Mouse (Mus musculus) intestine, embryonic 15.5 days (tissue): ENCODE data around the gene Spon1. TPM values are rescaled to one million over a fixed set of nuclear protein-coding genes. Genes with fewer than 3 reads are reported as not detected.

Experiments
- ATAC-seq: fragments of 200-750 bp; cut with Nextera tagmentation; 2 replicates; pipeline ENCODE4 v1.8.0; 2017; ENCODE audit warnings: moderate TSS enrichment, moderate library complexity
- H3K27ac ChIP-seq: fragments of 300-500 bp; sonication (generic); 2 replicates; pipeline ENCODE4 v1.5.1; 2015; ENCODE audit warnings: mild to moderate bottlenecking, inconsistent platforms
- H3K27me3 ChIP-seq: fragments of 300-500 bp; sonication (generic); replicated peaks from 2 replicates; pipeline ENCODE4 v1.6.1; 2015; ENCODE audit warnings: inconsistent platforms
- H3K36me3 ChIP-seq: fragments of 300-500 bp; sonication (generic); 2 replicates; pipeline ENCODE4 v1.6.1; 2015; ENCODE audit warnings: inconsistent platforms
- H3K4me1 ChIP-seq: fragments of 300-500 bp; sonication (generic); replicated peaks from 2 replicates; pipeline ENCODE4 v1.6.1; 2015; ENCODE audit warnings: inconsistent platforms
- H3K4me2 ChIP-seq: fragments of 300-500 bp; sonication (generic); replicated peaks from 2 replicates; pipeline ENCODE4 v1.6.1; 2015; ENCODE audit warnings: mild to moderate bottlenecking, inconsistent platforms
- H3K4me3 ChIP-seq: fragments of 300-500 bp; sonication (generic); replicated peaks from 2 replicates; pipeline ENCODE4 v1.5.1; 2015; ENCODE audit warnings: inconsistent platforms
- H3K9ac ChIP-seq: fragments of 300-500 bp; sonication (generic); 2 replicates; pipeline ENCODE4 v1.6.1; 2015; ENCODE audit warnings: inconsistent platforms
- H3K9me3 ChIP-seq: fragments of 300-500 bp; sonication (generic); 2 replicates; pipeline ENCODE4 v1.6.1; 2016; ENCODE audit warnings: inconsistent platforms
- WGBS: fragments of 180-500 bp; shearing (Covaris S2); methylation state at CpG from one replicate; pipeline ENCODE4 v1.1.7; 2015; 5-methylcytosine and 5-hydroxymethylcytosine counted together
- polyA plus RNA-seq: library from polyadenylated mRNA; unstranded; fragments of >200 nt; fragmentation: Nextera tagmentation; extraction: Ambion mirVana; gene quantifications from 2 replicates; pipeline ENCODE4 v1.2.1, GENCODE M21; 2015

Gene Spon1
- 11.9 and 12.9 TPM in 2 replicates for polyA plus RNA-seq

DNA sequence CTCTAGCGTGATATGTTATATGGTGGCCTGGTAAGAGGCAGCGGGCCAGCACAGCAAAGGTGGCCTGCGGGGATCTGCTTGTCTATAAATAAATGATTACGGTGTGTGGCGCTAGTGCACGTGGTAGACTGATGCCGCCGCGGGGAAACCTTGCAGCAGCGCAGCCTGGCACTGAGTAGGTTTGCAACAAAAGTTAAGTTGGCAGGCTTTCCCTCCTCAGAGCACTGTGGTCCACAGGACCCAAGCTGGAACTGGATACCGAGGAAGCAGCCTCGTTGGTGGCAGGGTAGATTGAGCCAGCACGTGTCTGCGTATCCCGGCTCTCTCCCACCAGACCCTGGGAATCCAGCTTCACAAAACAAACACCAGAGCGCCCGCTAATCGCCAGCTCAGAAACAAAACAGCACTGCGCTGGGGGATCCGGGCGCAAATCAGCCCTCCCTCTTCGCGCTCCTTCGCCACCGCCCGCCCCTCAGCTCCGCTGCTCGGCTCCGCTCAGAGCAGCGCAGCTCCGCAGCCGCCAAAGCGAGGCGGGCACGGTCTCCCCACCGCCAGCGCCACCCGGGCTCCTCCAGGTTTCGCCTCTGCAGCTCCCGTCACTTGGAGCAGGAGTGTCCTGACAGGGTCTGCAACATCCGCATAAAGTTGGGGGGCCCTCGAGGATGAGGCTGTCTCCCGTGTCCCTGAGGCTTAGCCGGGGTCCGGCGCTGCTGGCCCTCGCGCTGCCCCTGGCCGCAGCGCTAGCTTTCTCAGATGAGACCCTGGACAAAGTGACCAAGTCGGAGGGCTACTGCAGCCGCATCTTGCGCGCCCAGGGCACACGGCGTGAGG is at the start of gene Spon1:
TSS of gene Spon1 (plus strand) at position 332 of the 831 bp plus-strand sequence.
- peaks cover 30% of the 10 kb centered on the region for H3K27me3 ChIP-seq

DNA sequence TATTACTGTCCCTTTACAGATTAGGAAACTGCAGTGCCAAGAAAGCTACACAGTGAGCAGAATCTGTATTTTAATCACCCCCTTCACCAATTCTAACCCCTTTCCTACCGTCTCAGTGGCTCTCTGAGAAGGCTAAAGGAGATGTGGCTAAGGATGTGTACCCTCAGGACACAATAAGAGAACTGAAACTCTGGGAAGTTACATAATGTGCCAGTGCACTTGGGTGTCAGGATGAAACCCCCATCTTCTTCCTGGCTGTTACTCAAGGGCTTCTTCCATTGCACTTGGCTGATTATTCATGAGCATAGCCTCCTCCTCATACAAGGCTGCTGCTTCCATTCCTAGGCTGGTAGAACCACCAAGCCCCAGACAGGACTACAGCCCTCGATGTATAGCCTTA is 43.8 kb upstream of the Spon1 start:
- no peaks in the 10 kb centered on the region for H3K4me1 ChIP-seq
- H3K9ac ChIP-seq: no peak overlapping the region
- H3K36me3 ChIP-seq: no peaks in the 10 kb centered on the region
- no peak overlapping the region for H3K4me3 ChIP-seq
- no peak overlapping the region for H3K27ac ChIP-seq
- ATAC-seq: no peak
- no peaks in the 10 kb centered on the region for H3K9me3 ChIP-seq
- no peak overlapping the region for H3K4me2 ChIP-seq
- WGBS: 77% methylated on average over 2 of the region's 2 CpGs
- H3K27me3 ChIP-seq: no peaks in the 10 kb centered on the region

More for the DNA sequence above, at the start of gene Spon1:
- no peaks in the 10 kb centered on the region for H3K36me3 ChIP-seq
- H3K9me3 ChIP-seq: no peaks in the 10 kb centered on the region
- H3K27ac ChIP-seq: no peak within 1 kb of the TSS
- H3K4me3 ChIP-seq: peak within 1 kb of the TSS; percentile 53
- peak; percentile 88 for ATAC-seq
- peak within 1 kb of the TSS; percentile 99 for H3K4me2 ChIP-seq
- H3K9ac ChIP-seq: peak within 1 kb of the TSS; percentile 59
- H3K4me1 ChIP-seq: peaks cover 19% of the 10 kb centered on the region
- WGBS: 1% methylated on average over 56 of the region's 56 CpGs

DNA sequence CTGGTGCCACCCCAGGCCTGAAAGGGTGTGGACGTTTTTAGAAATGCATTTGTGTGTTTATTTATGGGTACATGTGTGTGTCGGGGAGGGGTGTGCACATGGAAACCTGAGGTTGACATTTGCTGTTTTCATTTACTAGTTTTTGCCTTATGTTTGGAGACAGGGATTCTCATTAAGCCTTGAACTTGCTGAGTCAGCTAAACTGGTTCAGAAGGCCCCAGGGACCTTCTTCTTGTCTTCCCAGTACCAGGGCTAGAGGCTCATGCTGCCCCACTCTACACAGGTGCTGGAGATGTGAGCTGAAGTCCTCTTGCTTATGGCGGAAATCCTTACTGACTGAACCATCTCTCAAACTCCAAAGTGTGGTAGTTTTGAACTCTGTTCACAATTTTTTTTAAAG is 41.9 kb upstream of the Spon1 start:
- H3K9ac ChIP-seq: no peak overlapping the region
- no peaks in the 10 kb centered on the region for H3K36me3 ChIP-seq
- no peak overlapping the region for H3K4me2 ChIP-seq
- H3K4me3 ChIP-seq: no peak overlapping the region
- no peaks in the 10 kb centered on the region for H3K4me1 ChIP-seq
- H3K27ac ChIP-seq: no peak overlapping the region
- ATAC-seq: no peak
- 72% methylated on average over 3 of the region's 3 CpGs for WGBS
- H3K27me3 ChIP-seq: no peaks in the 10 kb centered on the region
- no peaks in the 10 kb centered on the region for H3K9me3 ChIP-seq

DNA sequence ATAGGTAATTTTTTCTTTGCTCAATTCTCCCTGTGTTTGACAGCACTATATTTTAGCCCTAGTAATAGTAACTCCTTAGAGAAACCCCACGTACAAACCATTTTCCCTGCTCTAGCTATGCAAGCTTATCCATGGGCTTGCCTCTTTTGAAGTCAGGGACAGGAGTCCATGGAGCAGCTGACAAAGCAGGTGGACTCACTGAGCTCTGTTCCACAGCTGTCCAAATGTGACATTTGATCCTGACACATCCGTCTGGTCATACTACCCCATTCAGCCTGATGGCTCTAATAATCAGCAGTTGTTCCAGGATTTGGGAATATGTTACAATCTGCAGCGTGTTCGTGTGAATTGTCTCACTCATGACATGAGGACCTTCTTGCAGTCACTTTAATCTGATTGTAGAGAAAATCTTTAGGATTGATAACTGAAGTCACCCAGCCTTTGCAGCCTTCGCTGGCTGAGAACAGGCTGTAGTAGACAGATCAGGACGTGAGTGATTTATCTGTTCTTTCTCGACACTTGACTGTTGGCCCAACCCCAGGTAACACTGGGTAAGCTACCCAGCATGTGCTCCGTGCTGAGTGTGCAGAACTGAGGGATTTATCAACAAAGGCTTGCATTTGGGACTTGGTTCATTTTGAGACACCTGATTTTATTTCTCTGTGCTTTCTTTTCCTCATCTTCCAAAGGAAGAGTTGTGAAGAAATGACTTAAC is 37.6 kb upstream of the Spon1 start:
- H3K4me2 ChIP-seq: no peak overlapping the region

DNA sequence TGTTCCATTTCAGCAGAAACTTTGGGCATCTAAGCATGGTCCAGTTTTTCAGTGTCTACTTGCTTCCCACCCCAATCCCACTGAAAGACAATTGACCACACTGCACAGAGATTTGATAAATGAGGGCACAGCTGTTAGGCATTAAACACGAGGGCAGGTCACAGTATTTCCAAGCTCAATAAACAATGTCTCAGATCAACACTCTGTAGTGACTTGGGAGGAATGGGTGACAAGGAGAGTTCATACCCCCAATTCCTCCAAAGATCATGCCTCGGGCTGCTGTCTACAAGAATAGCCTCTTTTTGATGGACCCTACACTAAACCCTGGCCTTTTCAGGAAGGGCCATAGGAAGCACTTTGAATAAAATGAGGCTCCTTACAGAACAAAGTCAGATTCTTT is 36.9 kb upstream of the Spon1 start:
- no peak overlapping the region for H3K9ac ChIP-seq
- H3K4me3 ChIP-seq: no peak overlapping the region
- H3K4me1 ChIP-seq: no peaks in the 10 kb centered on the region
- no peaks in the 10 kb centered on the region for H3K9me3 ChIP-seq
- no peak overlapping the region for H3K27ac ChIP-seq
- WGBS: 39% methylated on average over 2 of the region's 2 CpGs
- no peaks in the 10 kb centered on the region for H3K27me3 ChIP-seq
- H3K36me3 ChIP-seq: no peaks in the 10 kb centered on the region
- H3K4me2 ChIP-seq: no peak overlapping the region
- ATAC-seq: no peak

More for the DNA sequence above, 37.6 kb upstream of the Spon1 start:
- Histone ChIP-seq H3K4me3 (no peak overlapping the region), H3K27me3 (no peaks in the 10 kb centered on the region), H3K27ac (no peak overlapping the region), H3K4me1 (no peaks in the 10 kb centered on the region), H3K9me3 (no peaks in the 10 kb centered on the region), H3K9ac (no peak overlapping the region), H3K36me3 (no peaks in the 10 kb centered on the region)
- no peak for ATAC-seq
- 75% methylated on average over 8 of the region's 8 CpGs for WGBS

DNA sequence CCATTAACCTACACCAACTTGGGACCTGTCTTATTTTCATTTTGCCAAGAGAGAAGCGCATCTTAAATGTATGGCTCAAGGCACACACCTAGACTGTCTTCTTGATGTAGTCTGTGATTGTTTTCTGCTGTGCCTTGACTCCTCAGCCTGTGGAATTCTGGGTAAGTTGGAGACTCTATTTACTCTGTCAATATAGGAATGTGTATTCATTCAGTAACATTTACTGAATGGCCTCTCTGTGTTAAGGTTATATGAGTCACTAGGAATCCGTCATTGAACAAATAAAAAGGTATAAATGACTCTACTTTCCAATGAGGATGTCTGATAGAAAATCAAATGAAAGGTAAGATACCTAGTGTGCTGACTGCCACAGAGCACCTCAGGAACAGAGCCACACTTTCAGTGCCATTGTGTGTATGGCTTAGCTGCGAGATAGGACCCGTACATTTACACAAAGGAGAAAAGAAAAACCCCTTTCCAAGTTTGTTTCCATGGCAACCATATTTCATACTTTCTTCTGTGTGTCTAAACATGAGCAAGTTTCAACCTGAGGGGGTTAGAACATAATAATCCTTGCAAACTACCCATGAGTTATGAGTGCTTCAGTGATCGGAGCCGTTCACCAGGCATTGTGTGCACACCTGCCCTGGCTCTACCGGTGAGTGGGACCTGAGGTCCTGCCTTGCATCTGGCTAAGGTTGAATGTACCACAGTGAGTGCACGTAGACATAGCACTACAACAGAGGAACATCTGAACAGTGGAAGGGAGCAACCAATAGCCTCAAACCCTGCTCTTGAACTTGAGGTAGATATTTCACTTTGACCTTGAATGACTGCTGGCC is 35.2 kb upstream of the Spon1 start:
- H3K4me3 ChIP-seq: no peak overlapping the region
- H3K4me1 ChIP-seq: no peaks in the 10 kb centered on the region
- no peak overlapping the region for H3K9ac ChIP-seq
- no peaks in the 10 kb centered on the region for H3K36me3 ChIP-seq
- peak; percentile 23; the same call in 1 of the 2 replicates for ATAC-seq
- 81% methylated on average over 8 of the region's 8 CpGs for WGBS
- no peak overlapping the region for H3K4me2 ChIP-seq
- no peaks in the 10 kb centered on the region for H3K27me3 ChIP-seq
- H3K9me3 ChIP-seq: no peaks in the 10 kb centered on the region
- no peak overlapping the region for H3K27ac ChIP-seq

DNA sequence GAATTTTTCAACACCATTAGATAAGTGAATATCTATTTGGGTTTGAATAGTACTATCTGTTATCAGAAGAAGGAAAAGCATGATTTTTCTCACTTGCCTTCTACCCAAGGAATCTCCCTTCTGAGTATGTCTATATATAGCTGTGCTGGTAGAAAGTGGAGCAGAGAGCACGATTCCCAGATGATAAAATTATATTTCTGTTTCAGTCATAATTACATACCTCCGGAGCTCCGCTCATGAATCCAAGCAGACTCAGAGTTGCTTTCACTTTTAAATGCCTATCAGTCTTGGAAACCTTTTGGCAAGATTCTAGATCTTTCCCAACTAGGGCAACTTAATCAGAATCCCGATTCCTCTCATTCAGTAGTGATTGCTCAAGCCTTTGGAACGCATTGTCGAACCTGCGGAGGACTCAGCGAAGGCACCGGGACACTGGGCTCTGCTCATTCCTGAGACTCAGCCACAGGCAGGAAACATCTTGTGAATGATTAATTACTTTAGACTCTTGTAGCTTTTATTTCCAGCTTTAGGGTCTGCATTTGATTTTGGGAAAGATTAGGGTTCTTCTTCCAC is 27.9 kb upstream of the Spon1 start:
- Histone ChIP-seq H3K27me3 (no peaks in the 10 kb centered on the region), H3K36me3 (no peaks in the 10 kb centered on the region), H3K27ac (no peak overlapping the region), H3K4me2 (no peak overlapping the region), H3K4me1 (no peaks in the 10 kb centered on the region), H3K9ac (no peak overlapping the region), H3K4me3 (no peak overlapping the region), H3K9me3 (no peaks in the 10 kb centered on the region)
- 71% methylated on average over 9 of the region's 9 CpGs for WGBS
- no peak for ATAC-seq

DNA sequence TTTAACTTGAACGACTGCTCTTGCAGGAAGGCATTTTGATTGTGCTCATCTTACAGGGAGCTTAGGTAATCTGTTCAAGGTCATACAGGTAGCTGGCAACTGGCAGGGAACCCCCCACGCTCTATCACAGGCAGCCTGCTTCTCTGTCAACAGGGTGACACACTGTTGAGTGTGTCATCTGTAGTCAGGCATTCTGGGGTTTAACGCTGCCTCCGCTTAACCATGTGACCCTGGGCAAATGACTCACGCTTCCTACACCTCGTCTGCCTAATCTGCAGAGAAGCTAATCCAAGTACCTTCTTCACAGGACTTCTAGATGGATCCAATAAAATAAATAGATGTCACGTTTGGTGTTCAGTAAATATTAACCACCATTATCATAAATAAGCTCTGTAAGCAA is 26.6 kb upstream of the Spon1 start:
- WGBS: 47% methylated on average over 7 of the region's 7 CpGs
- Histone ChIP-seq H3K4me2 (no peak overlapping the region), H3K27me3 (no peaks in the 10 kb centered on the region), H3K9me3 (no peaks in the 10 kb centered on the region), H3K36me3 (no peaks in the 10 kb centered on the region), H3K4me3 (no peak overlapping the region), H3K27ac (no peak overlapping the region), H3K9ac (no peak overlapping the region), H3K4me1 (no peaks in the 10 kb centered on the region)
- peak; percentile 65 for ATAC-seq

DNA sequence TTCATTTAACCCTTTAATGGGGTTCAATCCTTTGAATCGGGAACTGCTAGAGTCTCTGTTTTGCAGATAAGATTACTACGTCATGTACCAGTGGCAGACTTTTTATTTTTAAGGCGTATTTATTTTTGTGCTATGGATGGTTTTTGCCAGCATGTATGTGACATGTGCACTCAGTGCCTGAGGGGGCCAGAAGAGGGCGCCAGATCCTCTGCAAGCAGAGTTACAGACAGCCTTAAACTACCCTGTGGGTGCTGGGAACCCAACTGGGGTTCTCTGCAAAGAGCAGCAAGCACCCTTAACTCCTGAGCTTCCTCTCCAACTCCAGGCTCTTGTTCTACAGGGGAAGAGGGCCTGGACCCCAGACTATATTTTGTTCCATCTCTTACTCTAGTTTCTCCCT is 23.2 kb upstream of the Spon1 start:
- no peaks in the 10 kb centered on the region for H3K4me1 ChIP-seq
- no peak for ATAC-seq
- 93% methylated on average over 4 of the region's 4 CpGs for WGBS

DNA sequence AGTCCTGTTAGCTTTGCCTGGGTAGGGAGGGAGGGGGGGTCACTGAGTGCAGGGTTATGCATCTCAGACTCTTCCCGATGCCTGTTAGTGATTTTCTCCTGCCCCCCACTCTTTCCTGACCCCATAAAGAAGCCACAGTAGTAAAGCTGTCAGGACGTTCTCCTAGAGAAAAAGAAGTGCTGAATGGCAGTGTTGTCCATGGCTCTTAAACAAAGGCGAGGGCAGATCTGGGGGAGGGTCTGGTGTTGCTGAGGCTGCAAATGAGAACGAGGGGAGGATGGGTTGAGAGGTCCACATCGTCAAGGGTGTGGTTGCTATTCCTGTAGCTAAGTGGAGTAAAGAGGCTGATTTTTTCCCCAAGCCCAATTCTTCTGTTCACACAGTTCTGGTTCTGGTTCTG is 21.8 kb upstream of the Spon1 start:
- H3K27ac ChIP-seq: no peak overlapping the region
- no peaks in the 10 kb centered on the region for H3K36me3 ChIP-seq
- H3K4me1 ChIP-seq: no peaks in the 10 kb centered on the region
- no peak overlapping the region for H3K9ac ChIP-seq
- no peak overlapping the region for H3K4me2 ChIP-seq
- H3K9me3 ChIP-seq: no peaks in the 10 kb centered on the region
- WGBS: 20% methylated on average over 5 of the region's 5 CpGs
- no peak for ATAC-seq
- H3K27me3 ChIP-seq: no peaks in the 10 kb centered on the region
- H3K4me3 ChIP-seq: no peak overlapping the region

More for the DNA sequence above, 23.2 kb upstream of the Spon1 start:
- no peak overlapping the region for H3K27ac ChIP-seq
- no peaks in the 10 kb centered on the region for H3K9me3 ChIP-seq
- no peaks in the 10 kb centered on the region for H3K36me3 ChIP-seq
- no peak overlapping the region for H3K4me2 ChIP-seq
- no peak overlapping the region for H3K9ac ChIP-seq
- H3K27me3 ChIP-seq: no peaks in the 10 kb centered on the region
- H3K4me3 ChIP-seq: no peak overlapping the region

DNA sequence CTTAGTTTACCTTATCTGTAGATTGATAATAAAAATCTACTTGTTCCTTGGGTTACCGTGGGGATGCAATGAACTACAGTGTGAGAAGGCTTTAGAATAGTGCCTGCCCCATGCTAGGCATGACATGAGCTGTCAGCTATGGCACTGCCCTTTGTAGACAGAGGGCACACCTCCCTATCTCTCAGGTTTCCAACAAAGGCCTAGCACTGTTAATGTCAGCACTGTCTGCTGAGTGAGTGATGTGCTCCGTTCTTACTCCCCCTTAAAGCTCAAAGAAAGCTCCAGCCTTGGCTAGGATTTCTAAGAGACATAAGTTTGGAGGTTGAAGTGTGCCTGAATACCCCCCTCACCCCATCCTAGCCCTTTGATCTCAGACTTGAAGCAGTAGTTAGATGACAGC is 9.2 kb upstream of the Spon1 start:
- no peaks in the 10 kb centered on the region for H3K9me3 ChIP-seq
- no peaks in the 10 kb centered on the region for H3K4me1 ChIP-seq
- H3K4me3 ChIP-seq: no peak overlapping the region
- no peak overlapping the region for H3K9ac ChIP-seq
- H3K27ac ChIP-seq: no peak overlapping the region
- no peak overlapping the region for H3K4me2 ChIP-seq
- no peak for ATAC-seq
- H3K27me3 ChIP-seq: 0 out of 2 replicates have a peak, but pooled peaks cover 3% of the 10 kb centered on the region
- 90% methylated on average over 2 of the region's 2 CpGs for WGBS
- H3K36me3 ChIP-seq: no peaks in the 10 kb centered on the region

DNA sequence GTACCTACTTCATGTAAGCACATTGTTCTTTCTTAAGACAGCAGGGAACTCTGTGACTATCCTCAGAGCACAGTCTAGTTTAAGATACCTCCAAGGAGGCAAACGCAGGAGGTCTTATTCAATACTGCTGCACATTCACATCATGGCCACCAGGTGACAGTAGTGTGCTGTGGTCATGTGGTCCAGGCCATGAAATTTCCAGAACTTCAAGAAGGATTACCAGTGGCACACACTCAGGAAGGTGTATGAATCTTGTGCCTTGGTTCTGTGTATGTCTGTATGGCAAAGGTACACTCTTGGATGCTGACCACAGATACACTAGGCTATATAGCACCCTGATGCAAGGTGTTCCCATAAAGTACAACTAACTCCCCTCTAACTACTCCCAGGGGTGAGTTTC is 6.6 kb upstream of the Spon1 start:
- WGBS: 5% methylated on average over 1 of the region's 1 CpGs
- Histone ChIP-seq H3K4me3 (no peak overlapping the region), H3K27me3 (0 out of 2 replicates have a peak, but pooled peaks cover 3% of the 10 kb centered on the region), H3K4me2 (no peak overlapping the region), H3K27ac (no peak overlapping the region), H3K9ac (no peak overlapping the region), H3K36me3 (no peaks in the 10 kb centered on the region), H3K4me1 (no peaks in the 10 kb centered on the region), H3K9me3 (no peaks in the 10 kb centered on the region)
- peak; percentile 36; the same call in 1 of the 2 replicates for ATAC-seq
